Mouse (Mus musculus) heart, embryonic 14.5 days (tissue): ENCODE results near the gene Ambra1. TPM values are rescaled to one million over a fixed set of nuclear protein-coding genes. Genes with fewer than 3 reads are reported as not detected.

ENCODE experiments used
- ATAC-seq: fragments of 200-750 bp; cut with Nextera tagmentation; 2 replicates; pipeline ENCODE4 v1.8.0; 2017; ENCODE audit warnings: low read depth, moderate TSS enrichment; ENCODE audit not compliant: insufficient number of reproducible peaks, insufficient read depth, low FRiP score
- H3K27ac ChIP-seq, 2 experiments: fragments of 200-500 bp in 1 of 2; fragments of 300-500 bp in 1 of 2; sonication (generic) in 1 of 2; replicated peaks in 1 of 2; 2 replicates each; pipeline ENCODE4 v1.5.1; 2012 to 2014; ENCODE audit warnings: low read depth in 2 of 2, low read length in 2 of 2, control low read depth in 1 of 2, mild to moderate bottlenecking in 1 of 2, mixed read lengths in 1 of 2; ENCODE audit not compliant: control insufficient read depth in 1 of 2, insufficient read depth in 1 of 2
- H3K27me3 ChIP-seq: fragments of 300-500 bp; sonication (generic); 2 replicates; pipeline ENCODE4 v1.6.1; 2014; ENCODE audit warnings: mild to moderate bottlenecking, low read length, control low read depth; ENCODE audit not compliant: control insufficient read depth, insufficient read depth
- H3K36me3 ChIP-seq: fragments of 300-500 bp; sonication (generic); 2 replicates; pipeline ENCODE4 v1.6.1; 2014; ENCODE audit warnings: mild to moderate bottlenecking, control low read depth, low read length, mixed read lengths; ENCODE audit not compliant: control insufficient read depth, insufficient read depth
- H3K4me1 ChIP-seq, 2 experiments: fragments of 200-500 bp in 1 of 2; fragments of 300-500 bp in 1 of 2; sonication (generic) in 1 of 2; 2 replicates each; pipeline ENCODE4 v1.6.1; 2012 to 2014; ENCODE audit warnings: low read length in 2 of 2, control low read depth in 1 of 2, mixed read lengths in 1 of 2; ENCODE audit not compliant: control insufficient read depth in 2 of 2, insufficient read depth in 2 of 2
- H3K4me2 ChIP-seq: fragments of 300-500 bp; sonication (generic); 2 replicates; pipeline ENCODE4 v1.6.1; 2014; ENCODE audit warnings: mild to moderate bottlenecking, low read length
- H3K4me3 ChIP-seq, 2 experiments: fragments of 200-500 bp in 1 of 2; fragments of 300-500 bp in 1 of 2; sonication (generic) in 1 of 2; 2 replicates each; pipeline ENCODE4 v1.5.1; 2012 to 2014; ENCODE audit warnings: low read length in 2 of 2, mild to moderate bottlenecking in 2 of 2, control low read depth in 1 of 2, low read depth in 1 of 2, moderate library complexity in 1 of 2; ENCODE audit not compliant: control insufficient read depth in 1 of 2, insufficient read depth in 1 of 2
- H3K9ac ChIP-seq: fragments of 300-500 bp; sonication (generic); 2 replicates; pipeline ENCODE4 v1.6.1; 2014; ENCODE audit warnings: mild to moderate bottlenecking, low read length
- H3K9me3 ChIP-seq: fragments of 300-500 bp; sonication (generic); 2 replicates; pipeline ENCODE4 v1.6.1; 2016; ENCODE audit warnings: low read length, control low read depth; ENCODE audit not compliant: control insufficient read depth
- WGBS: fragments of 180-500 bp; shearing (Covaris S2); extraction: QIAGEN DNeasy Blood & Tissue Kit; methylation state at CpG from one replicate; pipeline ENCODE4 v1.1.7; 2014; 5-methylcytosine and 5-hydroxymethylcytosine counted together
- polyA plus RNA-seq: library from polyadenylated mRNA; unstranded; fragments of >200 nt; fragmentation: Nextera tagmentation; extraction: Ambion mirVana; gene quantifications from 2 replicates; pipeline ENCODE4 v1.2.1, GENCODE M21; 2014

Gene Ambra1
- polyA plus RNA-seq, 1 experiment from 2014 or later = 10.5 TPM

DNA sequence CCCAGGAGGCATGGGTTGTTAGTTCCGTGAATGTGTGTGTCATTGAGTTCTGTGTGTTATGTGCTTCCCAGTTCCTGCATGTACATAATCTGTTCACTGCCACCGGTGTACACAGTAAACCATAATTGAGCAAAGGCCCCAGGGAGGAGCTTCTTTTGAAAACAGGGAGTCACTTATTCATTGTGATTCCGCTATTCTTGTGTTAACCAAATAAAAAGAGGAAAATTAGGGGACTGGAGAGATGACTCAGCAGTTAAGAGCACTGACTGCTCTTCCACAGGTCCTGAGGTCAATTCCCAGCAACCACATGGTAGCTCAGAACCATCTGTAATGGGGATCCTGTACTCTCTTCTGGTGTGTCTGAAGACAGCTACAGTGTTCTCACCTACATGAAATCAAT lies 164.8 kb downstream of the Ambra1 start:
- Histone ChIP-seq H3K36me3 (peaks cover 11% of the 10 kb centered on the region; the same call in 1 of the 2 replicates), H3K9me3 (no peaks in the 10 kb centered on the region), H3K4me3 (no peak overlapping the region), H3K27me3 (no peaks in the 10 kb centered on the region), H3K4me1 (no peaks in the 10 kb centered on the region), H3K4me2 (no peak overlapping the region), H3K9ac (no peak overlapping the region), H3K27ac (no peak overlapping the region)
- ATAC-seq = no peak
- WGBS = 90% methylated on average over 3 of the region's 3 CpGs

- 90% methylated on average over 3 of the region's 3 CpGs for WGBS
- H3K4me1 ChIP-seq = no peaks in the 10 kb centered on the region
- H3K9ac ChIP-seq = no peak overlapping the region
- no peak overlapping the region for H3K4me2 ChIP-seq
- H3K4me3 ChIP-seq = no peak overlapping the region
- peaks cover 18% of the 10 kb centered on the region for H3K36me3 ChIP-seq
- no peak overlapping the region for H3K27ac ChIP-seq
- no peak for ATAC-seq
- no peaks in the 10 kb centered on the region for H3K9me3 ChIP-seq
- no peaks in the 10 kb centered on the region for H3K27me3 ChIP-seq
These were observed 165.5 kb downstream of the Ambra1 start for GRCm38 (mm10) chr2:91895401-91895800.

- no peak overlapping the region for H3K9ac ChIP-seq
- H3K4me2 ChIP-seq = no peak overlapping the region
- no peaks in the 10 kb centered on the region for H3K9me3 ChIP-seq
- no peaks in the 10 kb centered on the region for H3K27me3 ChIP-seq
- H3K36me3 ChIP-seq = peaks cover 25% of the 10 kb centered on the region
- no peak overlapping the region for H3K27ac ChIP-seq
- no peak for ATAC-seq
- no peaks in the 10 kb centered on the region for H3K4me1 ChIP-seq
- no peak overlapping the region for H3K4me3 ChIP-seq
These were observed 168.0 kb downstream of the Ambra1 start for GRCm38 (mm10) chr2:91897968-91898367.

GRCm38 (mm10) chr2:91899141-91899540 lies 169.2 kb downstream of the Ambra1 start:
- Histone ChIP-seq H3K9ac (no peak overlapping the region), H3K27me3 (no peaks in the 10 kb centered on the region), H3K27ac (no peak overlapping the region), H3K36me3 (peaks cover 25% of the 10 kb centered on the region), H3K4me2 (no peak overlapping the region), H3K9me3 (no peaks in the 10 kb centered on the region), H3K4me1 (no peaks in the 10 kb centered on the region), H3K4me3 (no peak overlapping the region)
- WGBS = 91% methylated on average over 3 of the region's 3 CpGs
- ATAC-seq = no peak

- no peak overlapping the region for H3K9ac ChIP-seq
These were observed 170.5 kb downstream of the Ambra1 start for GRCm38 (mm10) chr2:91900431-91900830.

GRCm38 (mm10) chr2:91902336-91902735 lies 172.4 kb downstream of the Ambra1 start:
- 78% methylated on average over 5 of the region's 5 CpGs for WGBS
- Histone ChIP-seq H3K9ac (no peak overlapping the region), H3K4me3 (no peak overlapping the region), H3K4me1 (no peaks in the 10 kb centered on the region), H3K9me3 (no peaks in the 10 kb centered on the region), H3K36me3 (peaks cover 24% of the 10 kb centered on the region), H3K27me3 (no peaks in the 10 kb centered on the region), H3K27ac (no peak overlapping the region), H3K4me2 (no peak overlapping the region)
- ATAC-seq = no peak

More at GRCm38 (mm10) chr2:91900431-91900830, 170.5 kb downstream of the Ambra1 start:
- H3K4me1 ChIP-seq = no peaks in the 10 kb centered on the region
- H3K4me2 ChIP-seq = no peak overlapping the region
- no peaks in the 10 kb centered on the region for H3K9me3 ChIP-seq
- H3K27ac ChIP-seq = no peak overlapping the region
- 90% methylated on average over 8 of the region's 8 CpGs for WGBS
- H3K27me3 ChIP-seq = no peaks in the 10 kb centered on the region
- no peak overlapping the region for H3K4me3 ChIP-seq
- H3K36me3 ChIP-seq = peaks cover 26% of the 10 kb centered on the region
- ATAC-seq = no peak

- WGBS = 83% methylated on average over 3 of the region's 3 CpGs
- no peaks in the 10 kb centered on the region for H3K27me3 ChIP-seq
- H3K36me3 ChIP-seq = peaks cover 26% of the 10 kb centered on the region
- no peak overlapping the region for H3K4me2 ChIP-seq
- no peaks in the 10 kb centered on the region for H3K9me3 ChIP-seq
- H3K4me1 ChIP-seq = no peaks in the 10 kb centered on the region
- H3K9ac ChIP-seq = no peak overlapping the region
- no peak for ATAC-seq
- no peak overlapping the region for H3K4me3 ChIP-seq
- H3K27ac ChIP-seq = no peak overlapping the region
These were observed 173.4 kb downstream of the Ambra1 start for GRCm38 (mm10) chr2:91903171-91903925.
